Mouse (Mus musculus) T-helper 1 cell (primary cell): ENCODE measurements around the gene Apoc2.

Experiments
- in situ Hi-C: fragments of 300-600 bp; cut with MboI, MseI; formaldehyde crosslinking; loops from one replicate; pipeline ENCODE4 v1.15.1; 2025; ENCODE audit warnings: high pct_unique_total_duplicates

The Apoc2 gene

GRCm38 (mm10) chr7:19677872-19678271 lies at the start of gene Apoc2:
Apoc2 (minus strand) TSS chr7:19677941.
- in situ Hi-C loops: no loop called here

- in situ Hi-C loops: no loop called here
Measured at GRCm38 (mm10) chr7:19726541-19726940, 48.8 kb upstream of the Apoc2 start.

- in situ Hi-C loops: no loop called here
Measured at GRCm38 (mm10) chr7:19724167-19724566, 46.4 kb upstream of the Apoc2 start.

- in situ Hi-C loops: no loop called here
Measured at GRCm38 (mm10) chr7:19722754-19723195, 45.0 kb upstream of the Apoc2 start.

- in situ Hi-C loops: no loop called here
Measured at GRCm38 (mm10) chr7:19719200-19719599, 41.5 kb upstream of the Apoc2 start.

- in situ Hi-C loops: no loop called here
Measured at GRCm38 (mm10) chr7:19718297-19718952, 40.7 kb upstream of the Apoc2 start.

GRCm38 (mm10) chr7:19717346-19717745 lies 39.6 kb upstream of the Apoc2 start:
- in situ Hi-C loops: no loop called here

GRCm38 (mm10) chr7:19716822-19717221 lies 39.1 kb upstream of the Apoc2 start:
- in situ Hi-C loops: no loop called here

GRCm38 (mm10) chr7:19716055-19716682 lies 38.4 kb upstream of the Apoc2 start:
- in situ Hi-C loops: no loop called here

GRCm38 (mm10) chr7:19715239-19716054 lies 37.7 kb upstream of the Apoc2 start, which contains the start of gene Tomm40:
Tomm40 (minus strand) TSS chr7:19715438.
- in situ Hi-C loops: no loop called here

GRCm38 (mm10) chr7:19714836-19715235 lies 37.1 kb upstream of the Apoc2 start:
- in situ Hi-C loops: no loop called here

- in situ Hi-C loops: no loop called here
Measured at GRCm38 (mm10) chr7:19713598-19713997, 35.9 kb upstream of the Apoc2 start.

- in situ Hi-C loops: no loop called here
Measured at GRCm38 (mm10) chr7:19713196-19713595, 35.5 kb upstream of the Apoc2 start.

- in situ Hi-C loops: no loop called here
Measured at GRCm38 (mm10) chr7:19712414-19712813, 34.7 kb upstream of the Apoc2 start.

GRCm38 (mm10) chr7:19710650-19711049 lies 32.9 kb upstream of the Apoc2 start:
- in situ Hi-C loops: no loop called here

- in situ Hi-C loops: no loop called here
Measured at GRCm38 (mm10) chr7:19705271-19705670, 27.5 kb upstream of the Apoc2 start.

- in situ Hi-C loops: no loop called here
Measured at GRCm38 (mm10) chr7:19704475-19704874, 26.7 kb upstream of the Apoc2 start.

- in situ Hi-C loops: no loop called here
Measured at GRCm38 (mm10) chr7:19702859-19703555, 25.3 kb upstream of the Apoc2 start.

GRCm38 (mm10) chr7:19701069-19701761 lies 23.5 kb upstream of the Apoc2 start:
- in situ Hi-C loops: no loop called here

GRCm38 (mm10) chr7:19700299-19701068 lies 22.7 kb upstream of the Apoc2 start:
- in situ Hi-C loops: no loop called here

- in situ Hi-C loops: no loop called here
Measured at GRCm38 (mm10) chr7:19699827-19700148, 22.0 kb upstream of the Apoc2 start.
